Comparison of ENCODE assay signal across 8 mouse cellular contexts in genomic region chr5:137045402-137046323, GRCm38 (mm10). TPM values are rescaled to one million over a fixed set of nuclear protein-coding genes. Genes with fewer than 3 reads are reported as not detected.
A peak's percentile ranks its signal among the peaks of the same experiment; 100 is the strongest.
DNase-seq lines count a peak whose midpoint lies in the region; ATAC-seq lines count a peak whose summit lies in the region.

Ap1s1 (minus strand) TSS chr5:137046135.

- peak; percentile 96 for ATAC-seq in megakaryocyte progenitor cell, adult 5-6 weeks (replicated peaks; ENCODE audit: poor library complexity)

- DNase-seq in adipocyte (ENCODE audit: low spot score) = peak; percentile 99
- peak; percentile 100 for DNase-seq in embryo, embryonic 10 days (ENCODE audit: low spot score)
- DNase-seq in gastrocnemius, postnatal 10 days = peak; percentile 97
- peak; percentile 99 for DNase-seq in induced T-regulatory cell, adult 2 months (ENCODE audit: low read depth)
- peak; percentile 97 to 99 for DNase-seq in left cerebral cortex, adult 9 months (ENCODE audit: low spot score in 2 of 2)
- peak; percentile 98 for DNase-seq in right cerebral cortex, postnatal 14 days
- DNase-seq in urinary bladder, postnatal 36 days (ENCODE audit: low spot score in 2 of 2) = peak; percentile 95 to 97

RNA-seq across cellular contexts. Expression of gene Ap1s1, which starts in this region (rescaled TPM):
- 10 to 100 TPM; 33.4 to 37.0 TPM for total RNA-seq in gastrocnemius, postnatal 10 days (2021)
- total RNA-seq in megakaryocyte progenitor cell, adult 5-6 weeks (2015) = 37.8 and 41.2 TPM in 2 replicates
- total RNA-seq in megakaryocyte progenitor cell, adult 5-6 weeks (2017) = 67.3 and 87.2 TPM in 2 replicates

Comparison
In these comparisons a context has a peak if more than half of its experiments do, and no peak if none do; other contexts are left out.
1. Peak in every context shown above with its lines: DNase-seq and ATAC-seq.